Mouse (Mus musculus): ENCODE results near the gene Mrpl28.

DNA sequence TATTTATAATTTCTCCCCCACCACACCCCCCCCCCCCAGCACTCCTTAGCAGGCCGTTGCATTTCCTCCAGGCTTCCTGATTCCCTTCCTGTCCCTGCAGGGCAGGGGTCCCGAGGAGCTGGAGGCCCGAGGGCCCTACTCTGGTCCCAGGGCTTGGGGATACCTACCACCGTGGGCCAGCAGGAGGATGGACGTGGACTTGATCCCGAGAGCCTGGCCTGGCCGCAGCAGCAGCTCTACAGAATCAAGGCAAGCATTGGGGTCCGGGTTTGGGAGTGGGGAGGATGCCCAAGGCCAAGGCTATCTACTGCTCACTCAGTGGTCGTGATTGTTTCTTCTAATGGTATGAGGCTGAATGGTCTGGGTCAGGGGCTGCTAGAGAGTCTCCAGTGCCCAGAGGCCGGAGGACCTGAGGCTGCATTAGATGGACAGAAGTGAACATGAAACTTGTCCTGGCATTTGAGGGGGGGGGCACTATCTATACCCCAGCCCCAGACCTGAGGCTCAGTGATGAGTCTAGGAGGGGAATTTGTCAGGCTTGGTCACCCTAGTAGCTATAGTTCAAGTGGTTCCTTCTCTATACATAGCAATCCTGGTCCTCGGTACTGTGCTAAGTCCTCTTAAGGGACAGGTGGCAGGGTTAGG is 13.9 kb downstream of the Mrpl28 start:
- TF ChIP-seq CEBPB (IDR thresholded peaks at IDR 0.05; ENCODE audit: insufficient read depth, poor library complexity, severe bottlenecking) = no peak
- TF ChIP-seq MYOG (IDR thresholded peaks at IDR 0.05; ENCODE audit: control insufficient read depth in 1 of 3, insufficient read depth in 1 of 3, insufficient read length in 2 of 3, low read depth in 2 of 3) = no peak
- TF ChIP-seq E2F4 (IDR thresholded peaks at IDR 0.05; ENCODE audit: insufficient read depth) = no peak
- TF ChIP-seq TCF12 (IDR thresholded peaks at IDR 0.05; ENCODE audit: insufficient read depth, poor library complexity, severe bottlenecking) = no peak
- no peak for TF ChIP-seq REST (IDR thresholded peaks at IDR 0.05; ENCODE audit: insufficient read depth, insufficient read length)
- TF ChIP-seq TCF3 (IDR thresholded peaks at IDR 0.05; ENCODE audit: insufficient read length, low read depth) = no peak
- no peak for TF ChIP-seq MYOD1 (IDR thresholded peaks at IDR 0.05; ENCODE audit: control insufficient read depth in 1 of 3, insufficient read length in 2 of 3, low read depth in 2 of 3)
- no peak for TF ChIP-seq USF1 (IDR thresholded peaks at IDR 0.05; ENCODE audit: low read depth)

Measured in myocyte (in vitro differentiated cells).